Mouse (Mus musculus) v-Abl transformed pro-B cells (cell line): ENCODE measurements around the gene Hist1h4i.

Source experiments
- in situ Hi-C, 2 experiments: fragments of 400-800 bp; cut with MboI; formaldehyde crosslinking; loops; one replicate each; pipeline ENCODE4 v1.15.1; 2025; ENCODE audit not compliant: unreplicated experiment in 2 of 2

Hist1h4i gene

DNA sequence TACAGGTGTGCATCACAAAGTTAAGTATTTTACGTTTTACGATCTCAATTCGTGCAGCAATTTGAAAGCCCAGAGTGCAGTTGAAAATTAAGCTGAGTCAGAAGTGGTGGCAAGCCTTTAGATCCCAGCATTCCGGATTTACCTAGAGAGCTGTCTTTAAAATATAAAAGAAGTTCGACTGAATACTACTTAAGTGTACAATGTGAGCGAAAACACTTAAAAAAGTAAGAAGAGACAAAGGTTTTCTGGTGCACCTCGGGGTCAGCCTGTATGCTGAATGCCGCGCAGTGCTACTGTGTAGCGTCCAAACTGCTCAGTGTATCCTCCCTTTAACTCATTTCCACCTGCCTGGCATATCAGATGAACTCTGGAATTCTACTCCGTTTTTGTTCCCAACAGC lies 19.6 kb downstream of the Hist1h4i start:
- in situ Hi-C loops, result loop anchor here (5.0 to 10.0 kb wide), 10 partner anchors 49 to 1496 kb away; partner anchors contain the start of genes Abt1 (in 1 of the 2) and Trim27 (in 1 of the 2)

DNA sequence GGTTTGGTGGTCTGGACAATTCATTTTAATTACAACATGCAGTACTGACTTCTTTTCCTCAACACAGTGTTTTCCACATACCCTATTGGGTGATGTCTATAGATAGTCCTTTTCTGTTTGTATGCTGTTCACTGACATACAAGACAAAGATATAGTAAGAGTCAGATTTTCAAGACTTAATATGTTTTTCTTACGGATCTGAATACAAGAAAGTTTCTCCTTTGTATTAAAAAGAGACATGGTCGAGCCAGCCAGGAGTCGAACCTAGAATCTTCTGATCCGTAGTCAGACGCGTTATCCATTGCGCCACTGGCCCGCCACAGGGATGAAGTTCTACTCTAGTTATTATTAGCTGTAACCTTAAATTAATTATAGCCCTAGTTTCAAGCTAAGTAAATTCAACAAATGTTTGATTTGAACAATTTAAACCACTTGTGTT lies 20.2 kb downstream of the Hist1h4i start:
- in situ Hi-C loops, result loop anchor here (5.0 to 10.0 kb wide), 10 partner anchors 49 to 1496 kb away; partner anchors contain the start of genes Abt1 (in 1 of the 2) and Trim27 (in 1 of the 2)

DNA sequence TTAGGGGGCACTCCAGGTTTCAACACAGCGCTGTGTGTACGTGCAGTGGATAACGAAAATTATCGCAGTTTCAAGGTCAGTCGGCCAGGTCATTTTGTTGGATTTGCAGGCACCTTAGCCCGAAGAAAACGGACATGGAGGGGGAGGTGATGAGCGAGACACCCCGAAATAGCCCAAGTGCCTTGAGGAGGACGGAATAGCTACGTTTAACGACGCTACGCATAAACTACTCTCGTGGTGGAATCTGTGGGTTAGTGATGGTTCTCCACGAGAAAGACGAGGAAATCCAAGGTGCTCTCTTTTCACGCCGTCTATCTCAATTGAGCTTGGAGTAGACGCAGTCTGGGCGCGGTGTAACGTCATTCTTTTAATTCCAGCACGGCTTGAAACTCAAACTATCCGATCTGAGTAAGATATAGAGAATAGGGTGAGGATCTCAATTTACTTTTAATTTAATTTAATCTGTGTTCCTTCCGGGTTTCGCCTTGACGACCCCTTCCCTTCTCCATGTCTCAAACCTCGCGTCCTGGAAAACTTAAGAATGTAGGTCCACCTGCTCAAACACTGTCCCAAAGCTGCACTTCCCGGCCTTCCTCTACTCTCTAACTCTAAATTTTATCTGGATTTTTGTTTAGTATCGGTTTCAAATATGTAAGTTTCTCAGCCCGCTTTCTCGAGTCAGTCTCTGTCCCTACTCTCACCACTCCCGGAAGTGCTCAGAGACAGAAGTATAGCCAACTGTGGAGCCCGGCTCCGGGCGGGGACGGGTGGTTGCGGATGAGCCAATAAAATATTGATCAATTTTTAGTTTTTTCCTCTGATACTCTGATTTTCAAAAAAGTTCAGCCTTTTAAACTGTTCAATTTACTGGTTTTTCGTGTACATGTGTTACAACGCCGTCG lies 21.0 kb downstream of the Hist1h4i start:
- in situ Hi-C loops, result loop anchor here (5.0 to 10.0 kb wide), 10 partner anchors 48 to 1497 kb away; partner anchors contain the start of genes Abt1 (in 1 of the 2) and Trim27 (in 1 of the 2)

DNA sequence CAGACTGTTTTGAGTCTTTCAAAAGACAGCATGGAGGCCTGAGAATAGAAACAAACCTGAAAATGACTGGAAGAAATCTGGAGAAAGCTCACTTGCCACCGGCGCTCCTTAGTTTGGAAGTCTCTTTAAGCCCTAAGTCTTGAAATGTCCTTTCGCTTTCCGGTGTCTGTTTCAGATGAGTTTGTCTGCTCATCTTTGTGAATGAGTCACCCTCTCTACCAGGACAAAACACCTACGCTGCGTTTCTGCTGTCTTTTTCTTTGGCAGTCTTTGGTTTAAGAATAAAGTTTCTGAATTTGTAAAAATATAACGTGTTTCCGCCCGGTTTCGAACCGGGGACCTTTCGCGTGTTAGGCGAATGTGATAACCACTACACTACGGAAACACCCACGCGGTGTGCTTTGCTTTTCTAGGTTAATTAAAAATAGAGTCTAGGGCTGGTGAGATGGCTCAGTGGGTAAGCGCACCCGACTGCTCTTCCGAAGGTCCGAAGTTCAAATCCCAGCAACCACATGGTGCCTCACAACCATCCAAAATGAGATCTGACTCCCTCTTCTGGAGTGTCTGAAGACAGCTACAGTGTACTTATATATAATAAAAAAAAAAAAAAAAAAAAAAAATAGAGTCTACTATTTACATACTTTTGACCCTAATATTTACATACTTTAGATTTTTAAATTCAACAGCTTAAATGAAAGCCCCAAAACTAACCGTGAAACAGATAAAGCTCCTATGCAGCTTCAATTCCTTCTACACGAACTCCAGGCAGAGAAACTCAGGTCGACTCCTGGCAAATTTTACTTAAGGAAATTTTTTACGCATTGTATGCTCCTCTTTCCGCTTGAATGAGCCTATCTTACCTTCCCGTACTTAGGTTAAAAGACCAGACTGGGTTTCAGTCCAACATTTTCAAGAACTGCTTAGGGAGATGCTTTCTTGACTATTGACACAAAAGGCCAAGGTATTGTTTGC lies 25.4 kb downstream of the Hist1h4i start:
- in situ Hi-C loops, result no loop called here

DNA sequence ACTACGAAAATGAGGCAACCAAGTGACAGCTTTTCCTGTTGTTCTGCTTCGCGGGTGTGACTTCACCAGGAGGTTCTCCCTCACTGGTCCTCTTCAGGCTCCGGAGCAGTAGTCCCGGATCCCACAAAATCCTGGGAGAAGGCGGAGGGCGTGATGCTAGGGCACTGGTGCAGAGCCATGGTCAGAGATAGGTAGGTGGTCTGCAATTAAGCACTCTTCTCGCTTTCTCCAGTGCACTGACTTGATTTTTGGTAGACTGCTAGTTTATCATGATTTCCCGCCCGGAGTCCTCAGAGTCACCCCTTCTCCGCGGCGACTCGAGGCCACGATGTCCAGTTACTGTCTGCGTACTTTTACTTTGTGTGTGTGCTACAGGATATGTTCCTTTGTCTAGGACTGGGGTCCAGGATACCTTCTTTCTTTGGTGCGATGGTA lies 26.7 kb downstream of the Hist1h4i start:
- in situ Hi-C loops, result no loop called here

DNA sequence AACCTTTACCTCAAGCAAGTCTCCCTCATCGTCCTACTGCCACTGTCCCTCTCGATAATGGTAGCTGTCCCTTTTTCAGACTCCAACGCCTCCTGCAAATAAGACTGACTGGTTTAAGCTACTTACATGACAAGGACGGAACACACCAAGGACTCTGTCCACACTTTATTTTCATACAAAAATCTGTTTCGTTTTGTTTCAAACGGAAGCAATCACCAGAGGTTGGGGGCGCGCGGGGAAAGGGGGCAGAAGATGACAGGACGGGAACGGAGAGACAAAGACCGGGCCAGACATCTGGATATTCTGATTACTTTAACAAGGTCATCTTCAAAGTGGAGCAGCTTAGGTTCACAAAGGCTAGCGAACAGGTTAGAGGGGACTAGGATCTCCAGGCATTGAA lies 27.4 kb downstream of the Hist1h4i start:
- in situ Hi-C loops, result no loop called here

DNA sequence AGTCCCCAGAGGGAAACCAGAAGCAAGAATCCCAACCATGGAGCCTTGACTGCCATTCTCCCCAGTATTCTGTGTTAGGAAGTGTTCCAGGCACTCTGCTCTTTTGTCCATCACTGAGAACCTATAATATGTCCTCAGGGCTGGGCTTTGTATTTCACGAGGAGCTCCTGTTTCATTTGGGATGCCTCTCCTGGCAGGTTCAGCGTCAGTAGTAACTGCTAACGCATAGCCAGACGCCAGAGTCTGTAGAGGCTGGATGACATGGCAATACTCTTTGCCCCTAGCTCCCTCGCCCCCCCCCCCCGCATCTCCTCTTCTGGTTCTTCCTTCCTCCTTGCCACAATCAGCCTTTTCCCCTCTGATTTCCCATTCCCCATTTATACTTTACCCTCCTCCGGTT lies 31.5 kb downstream of the Hist1h4i start, which contains the start of gene Prss16:
Gene Prss16, minus strand, starts transcription at position 101 of the 400 bp plus-strand sequence.
- in situ Hi-C loops, result no loop called here

DNA sequence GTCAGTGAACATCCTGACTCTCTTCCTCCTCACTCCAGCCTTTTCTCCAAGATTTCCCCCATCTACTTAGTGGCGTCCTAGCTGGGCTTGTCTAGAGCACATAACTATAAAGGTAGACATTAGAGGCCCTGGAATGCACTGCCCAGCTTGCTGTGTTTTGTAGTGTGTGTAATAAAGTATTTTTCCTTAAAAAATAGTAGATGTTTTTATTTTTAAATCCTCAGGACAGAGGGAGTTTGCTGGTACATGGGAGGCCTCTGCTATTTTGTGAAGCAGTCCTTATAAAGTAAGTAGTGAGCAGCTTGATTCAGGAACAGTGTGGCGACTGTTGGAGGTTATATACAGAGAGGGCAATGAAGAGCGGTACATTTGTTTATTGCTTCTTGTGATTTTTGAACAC lies 32.5 kb downstream of the Hist1h4i start:
- in situ Hi-C loops, result no loop called here

DNA sequence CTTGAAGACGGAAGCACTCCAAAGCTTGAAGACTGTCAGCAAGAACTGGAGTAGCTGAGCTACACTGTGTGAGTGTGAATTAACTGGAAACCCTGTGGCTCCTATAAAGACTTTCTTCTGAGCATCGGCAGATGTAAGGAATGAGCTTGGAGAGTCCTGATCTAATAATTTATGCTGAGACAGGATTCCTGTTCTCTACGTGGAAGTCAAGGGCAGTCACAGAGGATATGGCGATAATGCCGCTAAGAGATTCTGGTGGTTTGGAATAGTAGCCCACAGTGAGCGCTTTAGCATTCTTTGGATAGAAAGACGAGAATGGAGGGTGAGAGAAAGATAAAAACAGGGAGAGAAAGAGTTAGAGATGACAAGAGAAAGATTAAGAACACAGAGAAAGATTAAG lies 33.3 kb downstream of the Hist1h4i start:
- in situ Hi-C loops, result no loop called here

DNA sequence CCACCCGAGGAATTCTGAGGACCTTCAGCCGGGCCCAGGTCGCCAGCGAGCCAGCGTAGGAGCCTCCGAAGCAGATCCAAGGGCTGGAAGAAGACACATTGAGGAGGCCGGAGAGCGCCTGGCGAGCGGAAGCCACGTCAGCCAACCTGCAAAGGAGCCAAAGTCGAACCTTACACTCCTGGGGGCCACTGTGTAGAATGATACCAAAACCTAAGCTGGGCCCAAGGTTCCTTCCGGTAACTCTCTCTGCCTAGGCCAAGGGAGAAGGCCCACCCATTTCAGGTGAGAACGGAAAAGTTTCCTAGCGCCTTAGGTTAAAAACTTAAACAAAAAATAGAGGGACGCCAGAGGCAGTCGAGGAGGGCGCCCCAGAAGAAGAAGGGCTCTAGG lies 34.0 kb downstream of the Hist1h4i start:
- in situ Hi-C loops, result no loop called here

DNA sequence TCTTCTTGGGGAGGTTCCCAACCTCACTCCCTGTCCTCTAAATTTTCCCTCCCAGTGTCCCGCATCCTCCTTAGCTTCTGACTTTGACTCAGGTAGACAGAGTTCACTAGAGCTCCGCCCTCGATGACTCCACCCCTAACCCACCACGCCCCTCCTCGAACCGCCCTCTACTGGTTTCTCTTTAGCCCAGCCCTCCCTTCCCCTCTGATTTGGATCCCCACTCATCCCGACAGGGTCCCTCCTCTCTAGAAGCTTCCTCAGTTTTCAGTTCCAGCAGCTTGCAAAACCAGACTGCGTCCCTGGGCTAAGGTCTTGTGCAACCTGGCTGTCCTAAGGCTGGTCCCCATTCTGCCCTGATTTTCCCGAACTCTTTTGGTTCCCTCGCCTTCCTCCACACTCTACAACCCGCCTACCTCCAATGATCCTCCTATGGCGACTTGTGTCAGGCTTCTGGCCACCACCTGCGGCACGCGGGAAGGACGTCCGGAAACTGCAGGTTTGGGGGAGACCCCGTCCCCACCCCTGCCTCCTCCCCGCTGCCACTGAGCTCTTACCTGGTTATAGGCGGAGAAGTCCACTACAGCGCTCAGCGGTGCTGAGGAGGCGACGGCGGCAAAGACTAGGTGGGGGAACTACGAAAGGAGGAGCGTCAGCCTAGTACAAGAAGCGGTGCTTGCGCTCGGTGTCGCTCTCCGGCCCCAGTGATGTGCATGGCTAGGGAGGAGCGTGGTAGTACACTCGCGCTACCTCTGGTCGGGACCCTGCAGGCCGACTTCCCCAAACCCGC lies 34.6 kb downstream of the Hist1h4i start:
- in situ Hi-C loops, result no loop called here

DNA sequence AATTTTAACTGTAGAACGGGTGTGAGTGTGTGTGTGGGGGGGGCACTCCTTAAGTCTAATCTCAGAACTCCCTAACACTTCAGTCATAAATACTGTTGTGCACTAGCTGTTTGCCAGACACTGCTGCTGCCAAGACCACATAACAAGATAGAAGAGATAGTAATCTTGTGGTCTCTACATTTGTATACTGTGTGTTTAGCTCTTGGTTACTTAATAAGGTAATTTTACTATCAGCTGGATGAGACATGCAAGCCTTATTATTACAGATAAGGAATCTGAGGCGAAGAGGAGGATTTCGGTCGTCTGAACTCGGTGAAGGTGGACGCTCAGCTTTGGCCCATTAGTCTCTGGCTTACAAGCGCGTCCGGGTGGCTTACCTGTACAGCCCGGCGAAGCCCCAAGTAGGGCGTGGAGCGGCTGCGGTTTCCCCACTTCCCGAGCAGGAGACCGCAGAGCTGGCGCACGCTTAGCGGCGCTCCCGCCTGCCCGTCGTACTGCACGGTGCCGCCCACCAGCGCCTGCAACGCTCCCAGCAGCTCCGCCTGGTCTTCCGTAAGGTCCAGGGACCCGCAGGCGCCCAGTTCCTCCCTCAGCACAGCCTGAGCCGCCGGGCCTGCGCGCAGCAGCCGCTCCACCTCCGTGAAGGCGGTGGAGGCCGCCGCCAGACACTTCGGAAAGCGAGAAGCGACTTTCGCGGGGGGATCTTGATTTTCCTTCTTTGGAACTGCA lies 35.4 kb downstream of the Hist1h4i start:
- in situ Hi-C loops, result no loop called here

DNA sequence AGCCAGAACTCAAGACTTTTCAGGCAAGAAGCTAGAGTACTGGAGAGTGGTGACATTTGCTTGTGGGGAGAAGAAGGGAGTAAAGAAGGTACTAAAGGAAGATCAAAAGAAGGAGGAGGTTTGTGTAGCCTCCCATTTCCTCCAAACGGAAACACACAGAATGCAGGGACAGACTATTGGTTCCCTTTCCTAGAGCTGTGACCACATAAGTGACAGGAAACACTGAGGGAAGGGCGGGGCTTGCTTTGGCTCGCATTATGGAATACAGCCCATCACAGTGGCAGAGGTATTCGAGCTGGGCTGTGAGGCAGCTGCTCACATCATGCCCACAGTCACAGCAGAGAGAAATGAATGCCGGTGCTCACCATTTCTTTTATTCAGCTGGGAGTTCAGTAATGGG lies 39.3 kb downstream of the Hist1h4i start:
- in situ Hi-C loops, result no loop called here

DNA sequence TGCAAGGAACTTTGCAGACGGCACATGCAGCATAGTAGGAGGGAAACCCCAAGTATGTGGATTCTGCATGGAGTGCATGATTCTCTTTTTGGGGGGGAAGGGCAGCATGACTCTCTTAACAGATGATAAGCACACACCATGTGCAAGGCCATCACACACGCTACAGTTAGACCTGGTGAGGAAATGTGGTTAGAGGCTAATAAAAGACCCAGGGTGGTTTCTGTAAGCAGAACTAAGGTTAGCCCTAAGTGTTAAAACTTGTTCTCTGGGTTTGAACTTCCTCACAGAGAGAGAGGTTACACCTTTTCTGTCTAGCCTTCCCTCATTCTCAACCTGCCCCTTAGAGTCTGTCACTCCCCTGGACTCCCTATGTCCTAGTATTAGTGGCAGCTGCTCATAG lies 39.8 kb downstream of the Hist1h4i start:
- in situ Hi-C loops, result no loop called here

DNA sequence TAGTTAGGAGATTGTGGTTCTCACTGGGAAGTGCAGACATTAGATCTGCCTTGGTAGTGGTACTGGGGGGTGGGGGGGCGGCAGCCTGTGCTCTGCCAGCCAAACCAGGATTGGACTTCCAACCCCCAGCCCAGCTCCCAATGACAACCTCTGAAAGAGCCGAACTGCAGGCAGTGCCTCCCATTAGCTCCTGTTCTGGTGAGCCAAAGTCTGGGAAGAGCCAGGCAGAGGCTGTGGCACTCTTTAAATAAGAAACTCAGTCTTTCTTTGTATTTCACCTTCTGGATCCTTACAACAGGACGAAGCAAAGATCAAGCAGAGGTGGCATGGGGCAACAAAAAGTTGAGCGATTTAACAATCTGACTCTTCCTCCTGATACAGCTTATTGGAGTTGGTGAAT lies 42.0 kb downstream of the Hist1h4i start:
- in situ Hi-C loops, result no loop called here

DNA sequence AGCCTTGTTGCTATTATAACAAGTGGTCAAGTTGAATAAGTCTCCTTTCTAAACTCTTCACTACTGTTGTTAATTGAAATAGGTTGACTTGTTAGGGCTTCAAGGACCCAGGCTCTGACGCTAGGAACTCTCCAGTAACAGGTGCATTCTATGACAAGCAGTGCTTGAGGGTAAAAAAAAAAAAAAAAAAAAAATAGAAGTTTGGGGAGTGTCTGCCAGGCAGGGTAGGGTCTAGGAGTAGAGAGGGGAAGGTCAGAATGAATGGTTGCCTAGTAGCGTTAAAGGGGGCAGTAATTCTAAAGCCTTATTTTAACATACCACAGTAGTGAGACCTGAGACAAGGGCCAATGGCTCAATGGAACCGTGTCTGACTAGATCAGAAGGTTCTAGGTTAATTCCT lies 42.8 kb downstream of the Hist1h4i start:
- in situ Hi-C loops, result no loop called here

DNA sequence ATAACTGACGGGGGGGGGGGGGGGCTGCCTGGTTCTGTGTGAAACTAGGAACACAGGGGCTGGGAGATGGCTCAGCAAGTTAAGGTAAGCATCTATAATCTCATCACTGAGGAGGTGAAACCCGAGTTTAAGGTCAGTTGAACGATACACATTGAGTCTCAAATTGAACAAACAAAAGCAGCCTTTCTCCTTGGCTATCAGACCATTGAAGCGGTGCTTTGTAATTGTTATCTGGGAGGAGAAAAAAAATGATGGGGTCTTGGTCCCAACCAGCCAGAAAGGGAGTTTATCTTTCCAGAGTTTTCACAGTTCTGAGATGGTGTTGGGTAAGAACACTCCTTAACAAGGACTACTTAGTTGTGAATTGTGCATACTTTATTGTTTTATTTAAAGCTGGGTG lies 43.3 kb downstream of the Hist1h4i start:
- in situ Hi-C loops, result no loop called here

DNA sequence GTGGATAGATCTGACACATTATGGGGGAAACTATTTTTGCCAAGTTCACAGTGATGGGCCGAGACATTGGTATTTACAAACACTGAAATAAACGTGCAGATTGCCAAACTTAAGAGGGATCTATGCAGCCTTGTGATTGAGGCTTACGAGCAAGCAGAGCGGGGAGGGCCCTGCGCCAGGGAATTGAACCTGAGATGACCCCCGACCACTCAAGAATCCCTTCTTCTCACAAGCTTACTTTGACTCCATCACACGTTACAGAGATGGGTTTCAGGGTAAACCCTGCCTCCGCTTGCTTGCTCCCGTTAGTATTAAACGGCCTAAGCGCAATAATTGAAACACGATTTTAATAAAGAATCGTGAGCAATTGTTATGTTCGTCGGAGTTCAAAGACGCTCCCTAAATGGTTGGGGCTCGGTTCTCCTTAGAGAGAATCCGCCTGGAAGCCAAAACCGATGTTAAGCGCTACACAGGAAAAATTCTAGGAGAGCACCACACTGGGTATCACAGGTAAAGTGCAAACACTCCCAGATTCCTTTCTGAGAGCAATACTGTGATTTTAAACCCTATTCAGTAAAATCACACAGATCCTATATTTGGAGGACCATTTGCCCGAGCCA lies 43.9 kb downstream of the Hist1h4i start:
- in situ Hi-C loops, result no loop called here

DNA sequence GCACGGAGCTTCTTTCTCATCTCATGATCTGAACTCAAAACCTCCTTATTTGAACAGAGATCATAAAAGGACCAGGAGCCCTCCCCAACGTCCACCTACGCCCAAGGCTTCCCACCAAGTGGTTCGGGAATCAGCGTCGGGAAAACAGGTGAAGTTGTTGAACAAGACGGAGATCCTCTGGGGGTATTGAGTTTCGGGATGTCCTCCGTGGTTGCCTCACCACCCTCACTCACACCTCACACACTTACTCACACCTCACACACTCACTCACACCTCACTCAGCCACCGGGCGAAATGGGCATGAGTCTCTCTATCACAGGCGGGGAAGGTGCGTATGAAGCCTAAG lies 44.3 kb downstream of the Hist1h4i start:
- in situ Hi-C loops, result no loop called here
